Mouse (Mus musculus) embryo, embryonic 9.5 days (tissue): ENCODE measurements around the gene Tkt.

Experiments
- DNase-seq: peaks from one replicate; pipeline ENCODE4 v3.0.0-alpha.2; 2017; ENCODE audit errors: extremely low spot score

The Tkt gene

DNA sequence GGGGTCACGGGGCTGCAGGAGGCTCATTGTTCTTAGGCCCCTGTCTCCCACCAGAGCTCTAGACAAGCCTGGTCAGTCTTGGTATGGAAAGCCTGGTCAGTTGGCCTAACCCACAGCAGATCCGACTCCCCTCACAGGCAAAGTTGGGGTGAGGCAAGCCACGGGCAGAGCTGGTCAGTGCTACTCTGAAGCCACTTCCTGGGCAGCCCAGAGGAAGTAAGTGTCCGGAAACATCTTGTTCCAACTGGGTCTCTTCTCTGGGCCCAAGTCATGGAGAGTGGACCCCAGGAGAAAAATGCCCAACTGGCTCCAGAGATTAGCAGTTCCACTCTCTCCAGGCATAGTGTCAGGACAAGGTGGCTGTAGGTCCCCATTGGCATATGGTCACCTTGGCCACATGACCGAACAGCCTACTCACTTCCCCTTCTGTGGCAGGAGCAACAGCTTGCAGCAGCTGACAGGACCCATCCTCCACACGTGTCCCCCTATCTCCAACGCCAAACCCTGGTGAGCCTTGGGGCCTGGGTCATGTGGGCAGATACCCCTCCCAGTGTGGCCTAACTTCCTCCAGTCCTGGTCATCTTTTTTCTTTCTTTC, 71.9 kb downstream of the Tkt start:
- DNase-seq = no peak

GRCm38 (mm10) chr14:30622130-30622529, 74.0 kb downstream of the Tkt start:
- no peak for DNase-seq

DNA sequence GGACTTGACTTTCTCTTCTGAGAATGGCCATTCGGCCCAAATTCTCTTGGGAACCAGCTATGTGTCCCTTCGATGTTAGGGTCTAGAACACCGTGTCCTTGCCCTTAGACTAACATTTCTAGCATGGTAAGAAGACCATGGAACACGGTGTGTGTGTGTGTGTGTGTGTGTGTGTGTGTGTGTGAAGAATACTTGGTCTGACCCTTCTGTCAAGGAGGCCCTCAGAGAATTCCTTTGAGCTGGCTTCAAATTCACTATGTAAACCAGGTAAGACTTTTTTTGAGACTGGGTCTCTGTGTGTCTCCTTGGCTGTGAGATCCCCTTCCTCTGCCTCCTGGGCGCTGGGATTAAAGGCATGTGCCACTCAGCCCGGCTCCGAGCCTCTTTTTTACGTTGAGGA, 74.4 kb downstream of the Tkt start:
- DNase-seq = no peak
